Mouse (Mus musculus): ENCODE data around the gene Ambra1.

DNA sequence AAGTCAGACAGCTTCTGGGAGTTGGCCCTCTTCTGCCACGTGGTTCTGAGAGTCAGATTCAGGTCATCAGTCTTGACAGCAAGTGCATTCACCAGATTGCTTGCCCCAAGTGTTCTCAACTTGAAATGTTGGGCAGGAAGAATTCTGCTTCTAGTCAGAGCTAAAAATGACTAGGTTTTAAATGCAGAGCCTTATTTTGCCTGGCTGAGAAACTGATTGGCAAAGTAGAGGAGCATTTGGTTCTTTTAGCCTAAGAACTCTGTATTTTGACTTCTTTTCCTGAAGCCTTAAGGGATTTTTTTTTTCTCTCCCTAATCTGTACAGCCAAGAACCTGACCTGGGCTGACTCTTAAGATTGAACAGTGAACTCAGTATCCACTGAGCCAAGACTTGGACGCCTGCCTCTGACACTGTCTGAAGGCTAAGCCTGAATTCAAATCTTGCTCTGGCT lies 19.9 kb downstream of the Ambra1 start:
- TF ChIP-seq CTCF (IDR thresholded peaks at IDR 0.05; ENCODE audit: extremely low read depth, insufficient read depth, low read length) = no peak
- TF ChIP-seq POLR2A (IDR thresholded peaks at IDR 0.05; ENCODE audit: extremely low read depth, insufficient read depth, low read length) = no peak
